Mouse (Mus musculus): ENCODE data around the gene Ebf3. TPM values are rescaled to one million over a fixed set of nuclear protein-coding genes. Genes with fewer than 3 reads are reported as not detected.

Gene Ebf3
- polyA plus RNA-seq, 1 experiment from 2014 or later, result 1.4 TPM

GRCm38 (mm10) chr7:137318924-137319885 is 5.0 kb upstream of the Ebf3 start:
- Histone ChIP-seq H3K36me3 (ENCODE audit: control insufficient read depth, insufficient read depth, low read length) (no peaks in the 10 kb centered on the region), H3K27me3 (replicated peaks; ENCODE audit: control insufficient read depth, insufficient read depth, low read length) (peaks cover 100% of the 10 kb centered on the region), H3K9me3 (ENCODE audit: control insufficient read depth, low read length) (no peaks in the 10 kb centered on the region), H3K27ac (ENCODE audit: low read depth) (no peak overlapping the region), H3K9ac (ENCODE audit: low read length) (no peak overlapping the region), H3K4me3 (ENCODE audit: low read depth, low read length) (no peak overlapping the region), H3K4me2 (ENCODE audit: low read length) (peak overlapping the region; percentile 16), H3K4me1 (replicated peaks; ENCODE audit: control insufficient read depth, insufficient read depth, low read length) (peaks cover 14% of the 10 kb centered on the region)
- no peak for ATAC-seq (replicated peaks; ENCODE audit: low FRiP score, low TSS enrichment, low read depth)
- WGBS, result under 1% methylated on average over 48 of the region's 48 CpGs
- peak; percentile 85 for DNase-seq (ENCODE audit: low spot score)

- WGBS, result 7% methylated on average over 9 of the region's 9 CpGs
- H3K4me1 ChIP-seq (replicated peaks; ENCODE audit: control insufficient read depth, insufficient read depth, low read length), result peaks cover 14% of the 10 kb centered on the region
- DNase-seq (ENCODE audit: low spot score), result no peak
- H3K27me3 ChIP-seq (replicated peaks; ENCODE audit: control insufficient read depth, insufficient read depth, low read length), result peaks cover 100% of the 10 kb centered on the region
- H3K9me3 ChIP-seq (ENCODE audit: control insufficient read depth, low read length), result no peaks in the 10 kb centered on the region
- no peaks in the 10 kb centered on the region for H3K36me3 ChIP-seq (ENCODE audit: control insufficient read depth, insufficient read depth, low read length)
- no peak for ATAC-seq (replicated peaks; ENCODE audit: low FRiP score, low TSS enrichment, low read depth)
- no peak overlapping the region for H3K9ac ChIP-seq (ENCODE audit: low read length)
- no peak overlapping the region for H3K27ac ChIP-seq (ENCODE audit: low read depth)
- no peak overlapping the region for H3K4me2 ChIP-seq (ENCODE audit: low read length)
- H3K4me3 ChIP-seq (ENCODE audit: low read depth, low read length), result no peak overlapping the region
Observed at GRCm38 (mm10) chr7:137318383-137318775, 4.1 kb upstream of the Ebf3 start.

GRCm38 (mm10) chr7:137317659-137318382 is 3.6 kb upstream of the Ebf3 start:
- WGBS, result 4% methylated on average over 24 of the region's 24 CpGs
- DNase-seq (ENCODE audit: low spot score) (no peak), ATAC-seq (replicated peaks; ENCODE audit: low FRiP score, low TSS enrichment, low read depth) (no peak)
- H3K9ac ChIP-seq (ENCODE audit: low read length), result no peak overlapping the region
- no peaks in the 10 kb centered on the region for H3K9me3 ChIP-seq (ENCODE audit: control insufficient read depth, low read length)
- H3K4me3 ChIP-seq (ENCODE audit: low read depth, low read length), result no peak overlapping the region
- no peaks in the 10 kb centered on the region for H3K36me3 ChIP-seq (ENCODE audit: control insufficient read depth, insufficient read depth, low read length)
- H3K4me2 ChIP-seq (ENCODE audit: low read length), result no peak overlapping the region
- H3K27me3 ChIP-seq (replicated peaks; ENCODE audit: control insufficient read depth, insufficient read depth, low read length), result peaks cover 100% of the 10 kb centered on the region
- H3K4me1 ChIP-seq (replicated peaks; ENCODE audit: control insufficient read depth, insufficient read depth, low read length), result peaks cover 20% of the 10 kb centered on the region
- H3K27ac ChIP-seq (ENCODE audit: low read depth), result no peak overlapping the region

- peak overlapping the region; percentile 6; the same call in 1 of the 2 replicates for H3K4me3 ChIP-seq (ENCODE audit: low read depth, low read length)
- 0 out of 2 replicates have a peak overlapping the region, but pooled peaks have one; percentile 5 for H3K4me2 ChIP-seq (ENCODE audit: low read length)
- peak; percentile 70 for DNase-seq (ENCODE audit: low spot score)
- no peaks in the 10 kb centered on the region for H3K36me3 ChIP-seq (ENCODE audit: control insufficient read depth, insufficient read depth, low read length)
- no peaks in the 10 kb centered on the region for H3K9me3 ChIP-seq (ENCODE audit: control insufficient read depth, low read length)
- ATAC-seq (replicated peaks; ENCODE audit: low FRiP score, low TSS enrichment, low read depth), result no peak
- peaks cover 100% of the 10 kb centered on the region for H3K27me3 ChIP-seq (replicated peaks; ENCODE audit: control insufficient read depth, insufficient read depth, low read length)
- no peak overlapping the region for H3K9ac ChIP-seq (ENCODE audit: low read length)
- no peak overlapping the region for H3K27ac ChIP-seq (ENCODE audit: low read depth)
- WGBS, result 1% methylated on average over 39 of the region's 39 CpGs
- H3K4me1 ChIP-seq (replicated peaks; ENCODE audit: control insufficient read depth, insufficient read depth, low read length), result peaks cover 16% of the 10 kb centered on the region
Observed at GRCm38 (mm10) chr7:137316926-137317658, 2.8 kb upstream of the Ebf3 start.

- H3K9ac ChIP-seq (ENCODE audit: low read length), result no peak overlapping the region
- no peak overlapping the region for H3K4me2 ChIP-seq (ENCODE audit: low read length)
- no peak overlapping the region for H3K27ac ChIP-seq (ENCODE audit: low read depth)
- peaks cover 100% of the 10 kb centered on the region for H3K27me3 ChIP-seq (replicated peaks; ENCODE audit: control insufficient read depth, insufficient read depth, low read length)
- peaks cover 10% of the 10 kb centered on the region for H3K4me1 ChIP-seq (replicated peaks; ENCODE audit: control insufficient read depth, insufficient read depth, low read length)
- WGBS, result 4% methylated on average over 20 of the region's 20 CpGs
- no peaks in the 10 kb centered on the region for H3K36me3 ChIP-seq (ENCODE audit: control insufficient read depth, insufficient read depth, low read length)
- no peak overlapping the region for H3K4me3 ChIP-seq (ENCODE audit: low read depth, low read length)
- H3K9me3 ChIP-seq (ENCODE audit: control insufficient read depth, low read length), result no peaks in the 10 kb centered on the region
- ATAC-seq (replicated peaks; ENCODE audit: low FRiP score, low TSS enrichment, low read depth), result no peak
- DNase-seq (ENCODE audit: low spot score), result no peak
Observed at GRCm38 (mm10) chr7:137316181-137316925, 2.1 kb upstream of the Ebf3 start.

GRCm38 (mm10) chr7:137315544-137315940 is 1.3 kb upstream of the Ebf3 start:
- DNase-seq (ENCODE audit: low spot score) (no peak), ATAC-seq (replicated peaks; ENCODE audit: low FRiP score, low TSS enrichment, low read depth) (no peak)
- H3K27me3 ChIP-seq (replicated peaks; ENCODE audit: control insufficient read depth, insufficient read depth, low read length), result peaks cover 100% of the 10 kb centered on the region
- peak overlapping the region; percentile 94 for H3K4me2 ChIP-seq (ENCODE audit: low read length)
- H3K9ac ChIP-seq (ENCODE audit: low read length), result no peak overlapping the region
- H3K36me3 ChIP-seq (ENCODE audit: control insufficient read depth, insufficient read depth, low read length), result no peaks in the 10 kb centered on the region
- H3K4me1 ChIP-seq (replicated peaks; ENCODE audit: control insufficient read depth, insufficient read depth, low read length), result peaks cover 8% of the 10 kb centered on the region
- WGBS, result 4% methylated on average over 19 of the region's 19 CpGs
- H3K27ac ChIP-seq (ENCODE audit: low read depth), result no peak overlapping the region
- H3K9me3 ChIP-seq (ENCODE audit: control insufficient read depth, low read length), result no peaks in the 10 kb centered on the region
- peak overlapping the region; percentile 10; the same call in 1 of the 2 replicates for H3K4me3 ChIP-seq (ENCODE audit: low read depth, low read length)

GRCm38 (mm10) chr7:137314710-137315543 is 682 bp upstream of the Ebf3 start:
- Histone ChIP-seq H3K9ac (ENCODE audit: low read length) (no peak overlapping the region), H3K4me1 (replicated peaks; ENCODE audit: control insufficient read depth, insufficient read depth, low read length) (peaks cover 14% of the 10 kb centered on the region), H3K36me3 (ENCODE audit: control insufficient read depth, insufficient read depth, low read length) (no peaks in the 10 kb centered on the region), H3K4me2 (ENCODE audit: low read length) (peak overlapping the region; percentile 94), H3K27ac (ENCODE audit: low read depth) (no peak overlapping the region), H3K9me3 (ENCODE audit: control insufficient read depth, low read length) (no peaks in the 10 kb centered on the region), H3K4me3 (ENCODE audit: low read depth, low read length) (peak overlapping the region; percentile 53), H3K27me3 (replicated peaks; ENCODE audit: control insufficient read depth, insufficient read depth, low read length) (peaks cover 100% of the 10 kb centered on the region)
- DNase-seq (ENCODE audit: low spot score) (peak; percentile 84), ATAC-seq (replicated peaks; ENCODE audit: low FRiP score, low TSS enrichment, low read depth) (0 out of 2 replicates have a peak, but pooled peaks have one; percentile 7)
- WGBS, result under 1% methylated on average over 46 of the region's 48 CpGs

Data from intestine, embryonic 14.5 days (tissue).